Mouse (Mus musculus) hindbrain, postnatal 0 days (tissue): ENCODE measurements at regions not wholly inside any gene's neighbourhood (a gene's known extent, or its start where the extent isn't known, plus 50 kb on each side); places are given as distances from the start of the nearest gene placed in this dataset.

ENCODE experiments used
- ATAC-seq: fragments of 200-750 bp; cut with Nextera tagmentation; 2 replicates; pipeline ENCODE4 v1.8.0; 2017; ENCODE audit warnings: mild to moderate bottlenecking, moderate TSS enrichment, moderate library complexity
- DNase-seq: peaks from one replicate; pipeline ENCODE4 v3.0.0-alpha.2; 2015; ENCODE audit warnings: low spot score
- H3K27ac ChIP-seq: fragments of 300-500 bp; sonication (generic); 2 replicates; pipeline ENCODE4 v1.5.1; 2014; ENCODE audit warnings: mild to moderate bottlenecking
- H3K27me3 ChIP-seq: fragments of 300-500 bp; sonication (generic); 2 replicates; pipeline ENCODE4 v1.6.1; 2014; ENCODE audit warnings: low read length, mixed read lengths; ENCODE audit not compliant: insufficient read depth
- H3K36me3 ChIP-seq: fragments of 300-500 bp; sonication (generic); 2 replicates; pipeline ENCODE4 v1.6.1; 2014; ENCODE audit warnings: low read length, mixed read lengths; ENCODE audit not compliant: insufficient read depth
- H3K4me1 ChIP-seq: fragments of 300-500 bp; sonication (generic); 2 replicates; pipeline ENCODE4 v1.6.1; 2014; ENCODE audit warnings: antibody characterized with exemption, low read length, mixed read lengths; ENCODE audit not compliant: insufficient read depth
- H3K4me2 ChIP-seq: fragments of 300-500 bp; sonication (generic); 2 replicates; pipeline ENCODE4 v1.6.1; 2014; ENCODE audit warnings: low read depth, mild to moderate bottlenecking, low read length, moderate library complexity, mixed read lengths
- H3K4me3 ChIP-seq: fragments of 300-500 bp; sonication (generic); 2 replicates; pipeline ENCODE4 v1.5.1; 2014; ENCODE audit warnings: low read length
- H3K9ac ChIP-seq: fragments of 300-500 bp; sonication (generic); replicated peaks from 2 replicates; pipeline ENCODE4 v1.6.1; 2014; ENCODE audit warnings: mild to moderate bottlenecking, low read length, moderate library complexity, mixed read lengths
- H3K9me3 ChIP-seq: fragments of 300-500 bp; sonication (generic); 2 replicates; pipeline ENCODE4 v1.6.1; 2016; ENCODE audit warnings: low read length, mixed read lengths
- CTCF ChIP-seq: IDR thresholded peaks from 2 replicates; pipeline ENCODE4 v1.5.1; 2016; ENCODE audit warnings: antibody characterized with exemption, control low read depth, low read depth
- WGBS: fragments of 180-500 bp; shearing (Covaris S2); extraction: QIAGEN DNeasy Blood & Tissue Kit; methylation state at CpG from one replicate; pipeline ENCODE4 v1.1.7; 2014; 5-methylcytosine and 5-hydroxymethylcytosine counted together
- microRNA-seq, 2 experiments: library from miRNA; unstranded; fragments of <30 nt; microRNA quantifications; one replicate each; pipeline ENCODE4; 2016

GRCm38 (mm10) chr14:48358487-48359159 is 87.3 kb upstream of the Tmem260 start:
- ATAC-seq: peak; percentile 72
- TF ChIP-seq CTCF: peak; percentile 94
- Histone ChIP-seq H3K4me1 (no peaks in the 10 kb centered on the region), H3K27ac (no peak overlapping the region), H3K36me3 (no peaks in the 10 kb centered on the region), H3K4me3 (no peak overlapping the region), H3K9ac (no peak overlapping the region; the same call in 1 of the 2 replicates), H3K9me3 (no peaks in the 10 kb centered on the region), H3K27me3 (no peaks in the 10 kb centered on the region), H3K4me2 (no peak overlapping the region)
- WGBS: 42% methylated on average over 12 of the region's 12 CpGs
- DNase-seq: peak; percentile 87

DNA sequence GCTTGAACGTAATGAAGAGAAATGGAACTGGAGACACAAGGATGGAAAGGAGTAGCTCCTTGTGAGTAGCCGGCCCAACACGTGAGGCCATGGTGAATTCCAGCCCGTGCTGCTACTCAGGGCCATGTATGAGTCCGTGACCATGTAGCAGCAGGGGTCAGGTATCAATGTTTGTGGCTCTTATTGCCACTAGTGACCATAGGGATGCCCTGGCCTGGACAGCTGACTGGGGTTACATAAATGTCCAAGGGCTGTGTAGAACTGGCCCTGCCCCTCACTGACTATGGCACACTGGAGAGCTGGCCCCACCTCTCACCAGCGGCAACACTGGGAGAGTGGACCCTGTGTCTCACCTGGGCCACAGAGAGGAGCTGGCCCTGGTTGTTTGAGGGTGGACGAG is 84.1 kb upstream of the Tmem260 start:
- Histone ChIP-seq H3K4me2 (no peak overlapping the region), H3K4me1 (no peaks in the 10 kb centered on the region), H3K9ac (no peak overlapping the region), H3K9me3 (no peaks in the 10 kb centered on the region), H3K4me3 (no peak overlapping the region), H3K27me3 (no peaks in the 10 kb centered on the region), H3K36me3 (no peaks in the 10 kb centered on the region), H3K27ac (no peak overlapping the region)
- ATAC-seq: no peak
- DNase-seq: no peak
- WGBS: 93% methylated on average over 6 of the region's 7 CpGs
- TF ChIP-seq CTCF: no peak

- Histone ChIP-seq H3K9ac (no peak overlapping the region), H3K27ac (no peak overlapping the region), H3K27me3 (no peaks in the 10 kb centered on the region), H3K4me2 (no peak overlapping the region), H3K4me1 (no peaks in the 10 kb centered on the region), H3K36me3 (no peaks in the 10 kb centered on the region), H3K9me3 (no peaks in the 10 kb centered on the region), H3K4me3 (no peak overlapping the region)
- TF ChIP-seq CTCF: peak; percentile 87
- WGBS: 11% methylated on average over 7 of the region's 7 CpGs
- DNase-seq (peak; percentile 88), ATAC-seq (no peak)
Measured at GRCm38 (mm10) chr14:48367006-48367405, 78.9 kb upstream of the Tmem260 start.

DNA sequence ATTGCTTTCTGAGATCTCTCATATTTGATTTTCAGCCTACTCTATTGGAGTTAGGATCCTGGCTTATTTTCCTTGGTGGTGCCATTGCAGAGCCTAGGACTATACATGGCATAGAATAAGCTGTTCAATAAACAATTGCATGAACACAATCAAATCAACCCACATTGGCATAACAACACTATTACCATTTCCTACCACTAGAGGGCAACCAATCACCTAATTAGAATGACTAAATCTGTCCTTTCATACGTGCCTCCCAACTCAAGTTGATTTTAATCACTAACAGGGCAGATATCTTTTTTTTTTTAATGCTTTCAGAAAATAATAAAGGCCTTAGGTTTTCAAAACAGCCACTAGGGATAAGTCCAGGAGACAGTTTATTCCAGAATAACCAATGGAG is 75.6 kb upstream of the Tmem260 start:
- no peaks in the 10 kb centered on the region for H3K27me3 ChIP-seq
- peak; percentile 15; the same call in 1 of the 2 replicates for ATAC-seq
- TF ChIP-seq CTCF: peak; percentile 86
- H3K9ac ChIP-seq: no peak overlapping the region
- no peak overlapping the region for H3K27ac ChIP-seq
- no peak overlapping the region for H3K4me2 ChIP-seq
- 0% methylated on average over 1 of the region's 1 CpGs for WGBS
- no peak overlapping the region for H3K4me3 ChIP-seq
- H3K36me3 ChIP-seq: no peaks in the 10 kb centered on the region
- no peaks in the 10 kb centered on the region for H3K9me3 ChIP-seq
- peak; percentile 89 for DNase-seq
- H3K4me1 ChIP-seq: no peaks in the 10 kb centered on the region

GRCm38 (mm10) chr14:48371766-48372165 is 74.2 kb upstream of the Tmem260 start:
- H3K9ac ChIP-seq: no peak overlapping the region
- H3K27ac ChIP-seq: no peak overlapping the region
- no peaks in the 10 kb centered on the region for H3K9me3 ChIP-seq
- ATAC-seq: peak; percentile 91
- peak; percentile 87 for DNase-seq
- no peak overlapping the region for H3K4me3 ChIP-seq
- no peaks in the 10 kb centered on the region for H3K36me3 ChIP-seq
- no peaks in the 10 kb centered on the region for H3K27me3 ChIP-seq
- no peak overlapping the region for H3K4me2 ChIP-seq
- peak; percentile 89 for TF ChIP-seq CTCF
- no peaks in the 10 kb centered on the region for H3K4me1 ChIP-seq
- 36% methylated on average over 5 of the region's 5 CpGs for WGBS

GRCm38 (mm10) chr14:48376112-48376511 is 69.8 kb upstream of the Tmem260 start:
- DNase-seq: no peak
- TF ChIP-seq CTCF: no peak
- WGBS: 49% methylated on average over 5 of the region's 5 CpGs

More at GRCm38 (mm10) chr14:48376112-48376511, 69.8 kb upstream of the Tmem260 start:
- no peaks in the 10 kb centered on the region for H3K27me3 ChIP-seq
- no peaks in the 10 kb centered on the region for H3K36me3 ChIP-seq
- no peaks in the 10 kb centered on the region for H3K4me1 ChIP-seq
- no peak overlapping the region for H3K27ac ChIP-seq
- no peak overlapping the region for H3K4me3 ChIP-seq
- H3K4me2 ChIP-seq: no peak overlapping the region
- no peak overlapping the region for H3K9ac ChIP-seq
- no peaks in the 10 kb centered on the region for H3K9me3 ChIP-seq
- ATAC-seq: no peak

Small RNAs in the stretch of these regions (microRNA-seq; reads per million reads assigned to microRNA genes)
- 0 reads per million in 2 experiments for gene Gm23881
